Mouse (Mus musculus): ENCODE data around the gene Gja1.

Gene Gja1

GRCm38 (mm10) chr10:56415894-56416570, 38.9 kb downstream of the Gja1 start:
- CTCF ChIA-PET: no interaction called here

DNA sequence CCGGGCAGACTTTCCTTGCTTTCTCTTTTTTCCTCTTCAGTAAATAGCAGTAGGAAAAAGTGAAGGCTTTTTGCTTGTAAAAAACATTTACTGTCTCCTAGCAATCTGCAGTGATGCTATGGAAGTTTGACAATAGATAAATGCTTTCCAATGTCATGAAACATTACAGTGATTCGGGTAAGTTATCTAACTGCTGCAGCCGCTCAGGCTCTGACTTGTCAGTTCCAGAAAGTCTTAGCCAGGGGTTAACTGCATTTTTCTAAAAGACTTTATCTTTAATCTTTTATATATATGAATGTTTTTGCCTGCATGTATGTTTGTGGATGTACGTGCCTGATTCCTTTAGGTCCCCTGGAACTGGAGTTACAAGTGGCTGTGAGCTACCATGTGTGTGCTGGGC, 45.4 kb downstream of the Gja1 start:
- CTCF ChIA-PET: no interaction called here

DNA sequence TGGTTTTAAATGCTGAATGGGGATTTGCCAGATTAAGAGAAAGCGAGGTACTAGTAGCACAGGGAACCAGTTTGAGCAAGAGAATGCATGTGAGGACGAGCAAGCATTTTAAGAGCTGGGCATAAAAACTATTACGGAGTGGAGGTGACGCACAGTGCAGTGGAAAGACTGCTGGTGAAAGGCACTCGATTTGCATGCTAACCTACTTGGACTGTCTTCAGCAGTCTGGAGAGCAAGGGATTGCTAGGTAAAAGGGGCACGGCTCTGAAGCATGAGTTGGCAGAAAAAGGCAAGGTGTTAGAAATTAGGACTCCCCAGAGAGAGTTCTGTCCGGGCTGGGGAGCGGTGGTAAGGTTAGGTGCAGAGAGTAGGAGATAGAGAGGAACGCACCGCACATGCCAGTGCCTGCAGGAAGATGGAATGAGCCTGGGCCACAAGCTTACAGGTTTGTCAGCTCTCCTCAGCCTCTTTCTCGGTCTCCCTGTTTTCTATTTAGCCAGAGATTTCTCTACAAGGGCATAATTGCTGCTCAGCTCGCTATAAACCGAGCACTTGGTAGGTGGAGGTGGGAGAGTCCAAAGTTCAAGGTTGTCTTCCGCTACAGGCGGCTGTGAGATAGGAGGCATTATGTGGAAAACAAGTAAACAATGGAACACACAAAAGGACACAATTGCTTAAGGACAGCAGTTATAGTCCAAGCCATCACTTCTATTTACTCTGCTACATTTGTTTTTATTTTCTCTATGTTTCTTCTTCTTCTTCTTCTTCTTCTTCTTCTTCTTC, 48.1 kb downstream of the Gja1 start:
- CTCF ChIA-PET: no interaction called here

- CTCF ChIA-PET: no interaction called here
These were observed 49.2 kb downstream of the Gja1 start for GRCm38 (mm10) chr10:56426369-56426768.

DNA sequence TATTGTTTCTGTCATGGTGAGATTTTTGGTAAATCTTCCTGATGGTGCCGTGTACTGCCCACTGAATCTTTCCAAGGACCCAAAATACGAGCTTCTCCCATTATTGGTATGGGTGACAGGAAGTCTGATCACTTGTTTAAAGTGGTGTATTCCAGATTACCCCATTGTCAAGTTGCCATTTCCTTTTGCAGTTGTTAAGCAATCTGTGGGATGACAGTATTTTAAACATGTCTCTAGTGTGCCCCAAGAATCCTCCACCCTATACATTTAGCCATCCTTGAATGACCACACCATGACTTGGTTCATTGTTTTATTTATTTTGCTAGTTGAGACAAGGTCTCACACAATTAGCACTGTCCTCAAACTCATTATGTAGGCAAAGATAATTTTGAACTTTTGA, 50.3 kb downstream of the Gja1 start:
- CTCF ChIA-PET: no interaction called here

DNA sequence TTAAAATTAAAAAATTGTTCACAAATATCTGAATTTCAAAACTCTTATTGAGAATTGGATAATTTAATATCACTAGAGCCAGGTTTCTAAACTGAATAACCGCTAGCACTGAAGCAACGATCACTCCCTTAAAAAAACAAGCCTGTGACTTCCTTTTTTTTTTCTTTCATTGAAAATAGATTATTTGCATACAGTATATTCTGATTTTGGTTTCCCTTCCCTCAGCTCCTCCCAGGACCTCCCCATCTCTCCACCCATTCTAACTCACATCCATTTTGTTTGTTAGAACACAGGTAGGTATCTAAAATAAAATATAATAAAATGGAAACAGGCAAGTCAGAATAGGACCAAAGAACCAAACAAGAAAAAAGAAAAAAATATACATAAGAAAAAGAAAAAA, 50.7 kb downstream of the Gja1 start:
- CTCF ChIA-PET: no interaction called here

- CTCF ChIA-PET: no interaction called here
These were observed 51.9 kb downstream of the Gja1 start for GRCm38 (mm10) chr10:56429011-56429410.

DNA sequence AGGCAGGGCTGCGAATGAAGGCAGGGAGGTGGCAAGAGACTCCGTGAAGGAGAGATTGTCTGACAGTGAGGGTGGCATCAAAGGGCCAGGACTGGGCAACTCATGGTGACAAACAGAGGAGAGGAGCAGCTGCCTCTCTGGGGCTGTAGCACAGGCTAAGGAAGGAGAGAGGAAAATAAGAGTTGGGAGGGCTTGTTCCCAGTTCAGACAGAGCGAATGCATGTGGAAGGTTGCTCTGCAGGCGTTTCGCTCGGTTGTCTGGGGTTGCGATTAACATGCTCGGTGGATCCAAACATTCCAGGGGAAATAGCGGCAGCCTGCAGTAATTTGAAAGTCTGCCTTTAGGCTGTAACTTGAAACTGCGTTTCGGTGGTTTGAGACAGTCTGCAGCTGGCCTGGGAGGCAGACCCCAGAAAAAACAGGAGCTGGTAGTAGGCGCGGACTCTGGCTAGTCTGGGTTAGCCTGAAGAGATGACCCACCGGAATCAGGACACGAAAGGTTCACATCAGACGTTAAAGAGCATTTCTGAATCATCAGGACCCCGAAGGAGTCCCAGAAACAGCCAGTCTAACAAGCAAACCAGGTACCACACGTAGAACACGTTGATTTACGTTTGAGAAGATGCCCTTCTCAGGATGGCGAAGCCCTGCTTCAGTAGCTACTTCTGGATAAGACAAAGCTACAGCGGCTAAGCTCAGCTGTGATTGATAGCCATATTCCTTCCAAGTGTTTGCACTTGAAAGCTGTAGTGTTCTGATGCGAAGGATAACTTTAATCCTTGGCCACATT, 54.7 kb downstream of the Gja1 start:
- CTCF ChIA-PET: no interaction called here

- CTCF ChIA-PET: no interaction called here
These were observed 55.2 kb downstream of the Gja1 start for GRCm38 (mm10) chr10:56432390-56432709.

DNA sequence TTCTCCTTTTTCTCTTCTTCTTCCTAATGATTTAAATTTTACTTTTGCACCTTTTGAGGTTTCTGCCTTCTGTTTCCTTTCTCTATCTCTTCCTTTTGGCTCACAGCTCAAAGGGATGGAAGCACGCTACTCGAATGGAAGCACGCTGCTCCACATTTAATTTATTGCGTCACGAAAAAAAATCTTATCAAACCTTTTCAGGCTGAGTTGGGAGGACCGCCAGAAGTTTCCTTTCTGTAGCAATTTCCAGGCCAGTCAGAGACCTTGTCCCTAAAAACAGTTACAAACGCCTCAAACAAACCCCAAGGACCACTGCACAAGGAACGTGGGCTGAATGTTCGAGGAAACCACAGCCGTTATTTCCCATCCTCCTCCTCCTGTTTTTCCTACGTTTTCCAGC, 60.2 kb downstream of the Gja1 start:
- CTCF ChIA-PET: no interaction called here

DNA sequence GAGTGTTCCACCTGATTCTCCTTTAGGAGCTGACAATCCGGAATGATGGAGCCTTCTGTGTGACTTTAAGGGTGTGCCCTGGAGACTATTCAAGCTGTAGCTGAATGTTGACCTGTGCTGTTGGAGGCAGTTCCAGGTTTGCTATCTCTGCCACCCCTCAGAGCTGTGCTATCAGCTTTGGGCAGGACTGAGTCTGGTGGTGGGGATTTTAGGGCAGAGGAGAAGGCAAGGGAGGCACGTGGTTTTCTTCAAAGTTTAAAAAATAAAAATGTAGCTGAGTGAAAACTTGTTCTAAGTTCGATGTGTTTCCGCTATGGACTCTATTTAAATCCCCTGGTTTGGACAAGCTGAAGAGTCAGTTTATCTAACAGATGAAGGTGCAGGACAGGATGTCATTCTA, 62.5 kb downstream of the Gja1 start:
- CTCF ChIA-PET: no interaction called here

- CTCF ChIA-PET: no interaction called here
These were observed 67.3 kb downstream of the Gja1 start for GRCm38 (mm10) chr10:56444457-56444856.

GRCm38 (mm10) chr10:56449030-56449429, 71.9 kb downstream of the Gja1 start:
- CTCF ChIA-PET: no interaction called here
